Mouse (Mus musculus) adrenal gland, adult (tissue): ENCODE results near the gene Fam102b.

Source experiments
- DNase-seq, 2 experiments: peaks; one replicate each; pipeline ENCODE4 v3.0.0; 2022 to 2023; ENCODE audit warnings: low spot score in 1 of 2; ENCODE audit not compliant: inconsistent age in 2 of 2

Gene Fam102b

GRCm38 (mm10) chr3:108963278-108963677 lies 64.1 kb downstream of the Fam102b start:
- no peak for DNase-seq

DNA sequence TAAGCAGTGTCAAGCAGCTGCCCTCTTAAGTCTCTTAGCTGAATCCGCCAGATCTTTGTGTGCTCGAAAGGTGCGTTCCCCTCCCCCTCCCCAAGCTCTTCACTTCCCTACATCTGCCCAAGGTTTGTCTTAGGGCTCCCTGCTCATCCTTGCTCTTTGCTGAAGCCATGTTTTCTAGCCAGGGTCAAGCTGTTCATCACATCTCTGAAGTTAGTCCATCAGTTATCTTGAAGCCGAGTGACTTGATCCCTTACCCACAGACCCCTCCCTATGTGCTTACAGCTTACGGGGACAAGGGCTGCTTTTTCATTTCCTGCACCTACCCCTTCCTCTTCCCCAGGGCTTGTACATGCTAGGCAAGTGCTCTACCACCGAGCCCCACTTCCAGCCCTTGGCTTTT lies 65.8 kb downstream of the Fam102b start:
- no peak for DNase-seq

DNA sequence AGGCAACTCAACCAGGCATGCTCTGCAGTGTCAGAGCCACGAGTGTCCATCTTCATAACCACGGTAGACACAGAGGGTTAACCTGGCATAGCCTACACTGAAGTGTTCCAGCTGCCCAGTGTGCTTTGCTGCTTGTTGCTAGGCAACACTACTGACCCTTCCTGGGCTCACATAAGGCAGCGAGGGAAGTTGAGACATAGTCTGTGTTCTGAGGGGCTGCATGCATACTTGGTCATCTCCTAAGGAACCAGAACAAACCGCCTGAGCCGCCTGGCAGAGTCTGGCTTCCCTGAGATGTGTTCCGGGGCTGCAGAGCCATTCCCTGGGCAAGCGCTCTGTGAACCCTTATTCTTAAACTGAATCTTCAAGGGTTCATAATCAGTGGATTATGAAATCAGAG lies 66.2 kb downstream of the Fam102b start:
- DNase-seq = no peak

GRCm38 (mm10) chr3:108959680-108960295 lies 67.6 kb downstream of the Fam102b start:
- no peak for DNase-seq

- no peak for DNase-seq
Observed at GRCm38 (mm10) chr3:108957976-108958375, 69.4 kb downstream of the Fam102b start.

DNA sequence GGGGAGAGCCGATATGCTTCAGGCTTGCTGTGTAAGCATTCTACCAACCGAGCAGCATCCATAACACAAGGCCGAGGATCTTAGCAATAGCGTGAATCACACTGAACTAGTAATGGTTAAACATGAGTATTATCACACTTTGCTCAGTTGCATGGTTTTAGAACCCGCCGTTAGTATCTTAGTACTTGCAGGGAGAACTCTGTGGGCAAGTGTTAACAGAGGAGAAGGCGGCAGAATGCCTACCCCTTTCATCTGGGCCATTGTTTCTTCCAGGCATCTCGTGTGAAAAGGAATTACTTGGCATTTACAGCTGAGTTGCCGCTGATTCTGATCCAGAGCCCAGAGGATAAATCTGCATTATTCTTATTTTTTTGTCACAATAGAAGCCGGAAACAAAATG lies 86.4 kb downstream of the Fam102b start:
- no peak for DNase-seq

- DNase-seq = no peak
Observed at GRCm38 (mm10) chr3:108940001-108940633, 87.3 kb downstream of the Fam102b start, which contains the start of gene Gm9857. TSS of gene Gm9857 (minus strand) at chr3:108940445.

- DNase-seq = no peak
Observed at GRCm38 (mm10) chr3:108939573-108939972, 87.8 kb downstream of the Fam102b start, which contains the start of gene Henmt1. TSS of gene Henmt1 (plus strand) at chr3:108939873.

- DNase-seq = no peak
Observed at GRCm38 (mm10) chr3:108938691-108939090, 88.7 kb downstream of the Fam102b start.

GRCm38 (mm10) chr3:108933557-108933956 lies 93.8 kb downstream of the Fam102b start:
- peak in 1 of 2 experiments; percentile 15 for DNase-seq

DNA sequence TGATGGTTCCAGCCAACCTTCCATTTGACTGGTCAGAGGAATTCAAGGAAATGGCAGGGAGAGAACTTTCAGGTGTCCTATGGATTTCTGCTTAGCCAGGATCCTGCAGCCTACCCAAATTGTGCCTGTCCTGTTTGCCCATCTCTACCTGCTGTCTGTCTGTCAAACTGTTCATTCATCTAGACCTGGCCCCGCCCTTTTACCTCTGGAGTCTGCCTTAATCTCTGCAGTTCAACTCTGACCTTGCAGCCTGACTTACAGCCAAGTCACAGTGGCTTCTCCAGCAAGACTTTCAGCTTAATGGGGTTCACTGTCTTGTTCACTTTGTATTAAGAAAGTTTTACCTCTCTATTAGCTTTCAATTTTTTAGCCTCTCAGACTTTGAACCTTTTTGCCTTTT lies 101.1 kb downstream of the Fam102b start:
- DNase-seq = no peak

- DNase-seq = no peak
Observed at GRCm38 (mm10) chr3:108925677-108926076, 101.7 kb downstream of the Fam102b start.

DNA sequence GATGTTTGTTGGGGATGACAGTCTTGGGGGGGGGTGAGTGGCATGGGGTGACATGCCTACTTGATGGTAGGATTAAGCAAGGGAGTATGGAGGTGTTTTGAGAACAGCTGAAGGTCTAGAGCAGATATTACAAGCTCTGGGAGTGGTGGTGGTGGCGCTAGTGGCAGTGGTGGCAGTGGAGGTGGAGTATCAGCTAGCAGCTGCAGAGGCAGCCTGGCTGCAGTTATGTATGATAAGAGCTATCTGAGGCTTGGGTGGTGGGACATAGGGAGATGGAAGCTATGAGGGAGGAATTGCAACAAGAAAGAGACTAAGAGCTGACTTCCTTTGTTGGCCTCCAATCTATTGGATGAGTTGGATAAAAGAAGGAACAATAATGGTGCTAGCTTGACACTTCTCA lies 105.6 kb downstream of the Fam102b start:
- no peak for DNase-seq
